Mouse (Mus musculus): ENCODE measurements around the gene Ugt1a5.

Gene Ugt1a5

DNA sequence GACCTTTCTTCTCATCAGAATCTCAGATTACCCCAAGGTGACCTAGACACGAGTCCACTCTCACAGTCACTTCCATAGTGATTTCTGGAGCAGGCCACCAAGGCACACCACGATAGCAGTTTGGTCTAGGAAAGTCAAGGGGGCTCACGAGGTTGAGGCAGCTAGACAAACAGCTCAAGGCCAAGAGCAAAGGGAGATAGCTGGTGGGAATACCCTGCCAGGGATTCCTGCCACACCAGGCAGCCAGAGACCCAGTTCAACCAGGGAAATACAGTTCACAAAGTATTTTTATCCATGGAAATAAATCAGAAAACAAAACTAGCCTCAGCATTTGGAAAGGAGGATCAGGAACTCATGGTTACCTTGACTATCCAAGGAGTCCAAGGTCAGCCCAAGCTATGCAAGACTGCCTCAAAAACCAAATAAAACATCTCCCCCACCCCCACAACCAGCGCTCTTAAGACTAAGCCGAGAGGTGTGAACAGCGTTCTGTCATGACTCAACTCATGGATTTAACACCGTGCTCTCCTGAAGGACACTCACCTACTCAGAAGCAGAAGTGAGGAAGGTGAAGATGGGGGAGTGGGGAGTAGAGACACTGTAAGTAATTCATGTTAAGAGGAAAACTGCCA, 98.5 kb downstream of the Ugt1a5 start:
- DNase-seq = no peak

DNA sequence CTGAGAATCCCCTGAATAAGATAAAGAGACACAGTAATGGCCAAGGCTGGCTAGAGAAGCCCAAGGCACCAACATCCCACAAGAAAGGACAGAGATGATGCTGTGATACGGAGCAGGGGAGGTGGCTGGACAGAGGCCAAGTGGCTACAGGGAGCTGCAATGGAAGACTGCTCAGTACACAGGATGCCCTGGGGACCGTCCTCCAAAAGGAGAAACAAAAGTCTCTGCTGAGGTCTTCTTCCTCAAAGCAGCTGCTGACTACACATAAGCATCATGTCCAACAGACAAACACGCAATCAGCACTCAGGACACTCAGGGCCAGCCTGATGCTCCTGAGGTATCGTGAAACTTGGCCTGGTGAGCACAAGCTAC, 99.0 kb downstream of the Ugt1a5 start:
- DNase-seq = no peak

DNA sequence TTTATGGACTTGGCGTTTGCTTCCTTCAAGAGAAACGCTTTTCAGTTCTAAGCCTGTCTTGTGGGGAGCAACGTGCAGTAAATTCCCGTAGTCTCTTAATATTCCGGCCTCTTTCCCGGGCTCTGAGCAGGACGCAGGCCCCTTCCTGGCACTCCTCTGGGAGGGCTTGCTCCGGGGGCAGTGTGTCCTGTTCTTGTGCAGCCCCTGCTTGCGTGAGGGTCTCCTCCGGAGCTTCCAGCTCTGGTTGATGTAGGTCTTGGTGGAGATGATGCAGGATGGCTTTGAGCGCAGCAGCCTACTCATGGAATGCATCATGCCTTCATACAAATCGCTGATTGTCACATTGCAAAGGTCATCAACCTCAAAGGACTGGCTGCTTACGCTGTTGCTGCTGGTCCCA, 100.3 kb downstream of the Ugt1a5 start:
- DNase-seq = no peak

DNA sequence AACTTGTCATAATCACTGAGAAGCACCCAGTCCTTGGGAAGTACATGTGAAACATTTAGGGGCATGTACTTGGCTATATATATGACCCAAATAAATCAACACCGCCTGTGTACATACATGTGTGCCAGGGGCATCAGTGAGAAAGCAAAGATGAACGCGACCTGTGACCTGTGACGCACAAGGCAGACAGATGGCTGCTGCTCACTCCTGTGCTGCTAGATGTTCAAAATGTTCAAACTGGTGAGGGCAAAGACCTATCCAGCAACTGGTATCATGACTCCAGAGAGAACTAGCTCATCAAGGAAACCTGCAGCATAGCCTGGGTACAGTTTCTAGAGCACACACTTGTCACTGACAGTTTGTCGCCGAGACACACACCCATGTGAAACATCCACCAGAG, 101.7 kb downstream of the Ugt1a5 start:
- no peak for DNase-seq

DNA sequence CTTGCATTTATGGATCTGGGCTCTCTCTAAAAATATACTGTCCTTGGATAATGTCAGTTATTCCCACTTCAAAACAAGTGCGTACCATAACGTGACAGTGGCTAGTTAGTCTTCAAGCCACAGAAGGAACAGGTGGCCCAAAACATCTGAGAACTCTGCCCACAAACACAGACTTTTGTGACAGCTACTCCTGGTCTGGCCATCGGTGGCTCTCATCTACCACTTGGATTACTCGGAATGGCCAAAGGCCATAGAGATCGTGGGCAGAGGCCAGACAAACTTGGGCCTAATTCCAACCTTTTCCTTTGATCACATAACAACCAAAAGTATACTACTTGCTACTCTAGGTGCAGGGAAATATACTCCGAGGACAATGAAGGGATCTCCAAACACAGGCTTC, 102.3 kb downstream of the Ugt1a5 start:
- DNase-seq = no peak

All from kidney, adult 11 months (tissue).